Mouse (Mus musculus) limb, embryonic 14.5 days (tissue): ENCODE data around the gene Apba2. TPM values are rescaled to one million over a fixed set of nuclear protein-coding genes. Genes with fewer than 3 reads are reported as not detected.

Experiments used
- ATAC-seq: fragments of 200-750 bp; cut with Nextera tagmentation; 2 replicates; pipeline ENCODE4 v1.8.0; 2017; ENCODE audit warnings: low read depth, moderate number of reproducible peaks, moderate TSS enrichment; ENCODE audit not compliant: low FRiP score
- DNase-seq: peaks from one replicate; pipeline ENCODE4 v3.0.0-alpha.2; 2015; ENCODE audit warnings: low spot score
- H3K27ac ChIP-seq: fragments of 300-500 bp; sonication (generic); replicated peaks from 2 replicates; pipeline ENCODE4 v1.5.1; 2014; ENCODE audit warnings: low read depth, mild to moderate bottlenecking, low read length, moderate library complexity, mixed read lengths
- H3K27me3 ChIP-seq: fragments of 300-500 bp; sonication (generic); 2 replicates; pipeline ENCODE4 v1.6.1; 2014; ENCODE audit warnings: low read length, mixed read lengths; ENCODE audit not compliant: control insufficient read depth, insufficient read depth
- H3K36me3 ChIP-seq: fragments of 300-500 bp; sonication (generic); 2 replicates; pipeline ENCODE4 v1.6.1; 2014; ENCODE audit warnings: mild to moderate bottlenecking, low read length, moderate library complexity, mixed read lengths; ENCODE audit not compliant: control insufficient read depth, insufficient read depth
- H3K4me1 ChIP-seq: fragments of 300-500 bp; sonication (generic); 2 replicates; pipeline ENCODE4 v1.6.1; 2014; ENCODE audit warnings: antibody characterized with exemption, low read length, mixed read lengths; ENCODE audit not compliant: control insufficient read depth, insufficient read depth
- H3K4me2 ChIP-seq: fragments of 300-500 bp; sonication (generic); replicated peaks from 2 replicates; pipeline ENCODE4 v1.6.1; 2014; ENCODE audit warnings: low read depth, mild to moderate bottlenecking, low read length, moderate library complexity; ENCODE audit not compliant: severe bottlenecking
- H3K4me3 ChIP-seq: fragments of 300-500 bp; sonication (generic); replicated peaks from 2 replicates; pipeline ENCODE4 v1.5.1; 2014; ENCODE audit warnings: low read length
- H3K9ac ChIP-seq: fragments of 300-500 bp; sonication (generic); 2 replicates; pipeline ENCODE4 v1.6.1; 2014; ENCODE audit warnings: mild to moderate bottlenecking, low read depth, low read length, moderate library complexity; ENCODE audit not compliant: severe bottlenecking
- H3K9me3 ChIP-seq: fragments of 300-500 bp; sonication (generic); 2 replicates; pipeline ENCODE4 v1.6.1; 2016; ENCODE audit warnings: low read length; ENCODE audit not compliant: control insufficient read depth
- POLR2A ChIP-seq: fragments of 200-500 bp; IDR thresholded peaks from 2 replicates; pipeline ENCODE4 v1.8.0; 2012; ENCODE audit warnings: inconsistent platforms, mild to moderate bottlenecking, moderate library complexity, borderline replicate concordance; ENCODE audit not compliant: insufficient read depth, insufficient read length; ENCODE audit errors: extremely low read depth
- WGBS: fragments of 180-500 bp; shearing (Covaris S2); extraction: QIAGEN DNeasy Blood & Tissue Kit; methylation state at CpG from one replicate; pipeline ENCODE4 v1.1.7; 2014; 5-methylcytosine and 5-hydroxymethylcytosine counted together
- polyA plus RNA-seq, 2 experiments: library from polyadenylated mRNA; depleted of rRNA in 1 of 2; stranded (reverse) in 1 of 2; unstranded in 1 of 2; fragments of >200 nt; fragmentation: Nextera tagmentation in 1 of 2; extraction: Ambion mirVana in 1 of 2; gene quantifications; 2 replicates each; pipeline versions ENCODE4 v1.2.1 to v1.2.3; 2012 to 2014

The Apba2 gene
- polyA plus RNA-seq, 2 experiments = 7.4 to 10.3 TPM

- no peak overlapping the region for H3K4me2 ChIP-seq
- DNase-seq (no peak), ATAC-seq (no peak)
- H3K27ac ChIP-seq = no peak overlapping the region
- TF ChIP-seq POLR2A = no peak
- H3K4me3 ChIP-seq = no peak overlapping the region
- no peaks in the 10 kb centered on the region for H3K9me3 ChIP-seq
- no peaks in the 10 kb centered on the region for H3K4me1 ChIP-seq
- WGBS = 74% methylated on average over 4 of the region's 4 CpGs
- no peak overlapping the region for H3K9ac ChIP-seq
- H3K36me3 ChIP-seq = no peaks in the 10 kb centered on the region
- H3K27me3 ChIP-seq = no peaks in the 10 kb centered on the region
Measured at GRCm38 (mm10) chr7:64610875-64611274, 109.4 kb downstream of the Apba2 start.

GRCm38 (mm10) chr7:64619261-64619660, 117.8 kb downstream of the Apba2 start:
- 90% methylated on average over 4 of the region's 4 CpGs for WGBS
- no peaks in the 10 kb centered on the region for H3K9me3 ChIP-seq
- H3K4me1 ChIP-seq = no peaks in the 10 kb centered on the region
- no peak overlapping the region for H3K27ac ChIP-seq
- H3K27me3 ChIP-seq = no peaks in the 10 kb centered on the region
- DNase-seq = no peak
- no peak for TF ChIP-seq POLR2A
- ATAC-seq = no peak
- no peaks in the 10 kb centered on the region for H3K36me3 ChIP-seq
- no peak overlapping the region for H3K9ac ChIP-seq
- H3K4me2 ChIP-seq = no peak overlapping the region
- no peak overlapping the region for H3K4me3 ChIP-seq

GRCm38 (mm10) chr7:64626494-64626893, 125.0 kb downstream of the Apba2 start:
- ATAC-seq (no peak), DNase-seq (no peak)
- Histone ChIP-seq H3K4me3 (no peak overlapping the region), H3K4me1 (no peaks in the 10 kb centered on the region; the same call in 1 of the 2 replicates), H3K27ac (no peak overlapping the region), H3K4me2 (no peak overlapping the region), H3K9me3 (no peaks in the 10 kb centered on the region), H3K9ac (no peak overlapping the region), H3K36me3 (no peaks in the 10 kb centered on the region), H3K27me3 (no peaks in the 10 kb centered on the region)
- 56% methylated on average over 8 of the region's 8 CpGs for WGBS
- TF ChIP-seq POLR2A = no peak

GRCm38 (mm10) chr7:64627972-64628655, 126.6 kb downstream of the Apba2 start:
- Histone ChIP-seq H3K27ac (no peak overlapping the region), H3K9me3 (no peaks in the 10 kb centered on the region), H3K9ac (no peak overlapping the region), H3K4me2 (no peak overlapping the region), H3K36me3 (no peaks in the 10 kb centered on the region), H3K4me3 (no peak overlapping the region), H3K4me1 (peaks cover 10% of the 10 kb centered on the region), H3K27me3 (no peaks in the 10 kb centered on the region)
- 54% methylated on average over 8 of the region's 8 CpGs for WGBS
- no peak for TF ChIP-seq POLR2A
- no peak for DNase-seq
- ATAC-seq = no peak

GRCm38 (mm10) chr7:64630697-64631096, 129.2 kb downstream of the Apba2 start:
- ATAC-seq = no peak
- Histone ChIP-seq H3K4me1 (peaks cover 10% of the 10 kb centered on the region), H3K9me3 (no peaks in the 10 kb centered on the region), H3K4me2 (no peak overlapping the region), H3K36me3 (no peaks in the 10 kb centered on the region), H3K27ac (no peak overlapping the region), H3K27me3 (no peaks in the 10 kb centered on the region), H3K9ac (no peak overlapping the region), H3K4me3 (no peak overlapping the region)
- TF ChIP-seq POLR2A = no peak
- WGBS = 75% methylated on average over 6 of the region's 6 CpGs
- no peak for DNase-seq
